Mouse (Mus musculus) megakaryocyte, embryonic 14.5 days (primary cell): Measurements from ENCODE around the gene Aicda.

Experiments
- FLI1 ChIP-seq: IDR thresholded peaks from 2 replicates; pipeline ENCODE4 v1.6.1; 2012; ENCODE audit warnings: low read length, inconsistent platforms, mixed read lengths
- GATA1 ChIP-seq: IDR thresholded peaks from 3 replicates; pipeline ENCODE4 v1.6.1; 2012; ENCODE audit warnings: mixed read lengths, low read length, inconsistent platforms, borderline replicate concordance

- TF ChIP-seq FLI1 (no peak), GATA1 (no peak)
Measured at GRCm38 (mm10) chr6:122534032-122534431, 19.6 kb upstream of the Aicda start.
